Mouse (Mus musculus): ENCODE results near the gene Prps1.
"Not testable (repeated sequence)": the region's sequence is repeated elsewhere in the genome, so short reads cannot be mapped to it uniquely, and the experiment has no call there.

- not testable (repeated sequence) for TF ChIP-seq CTCF (IDR thresholded peaks at IDR 0.05); POLR2A (IDR thresholded peaks at IDR 0.05; ENCODE audit: insufficient read depth, low read depth, low read length)
These were observed 42.0 kb downstream of the Prps1 start for GRCm38 (mm10) chrX:140498431-140498830.
